Mouse (Mus musculus) liver, adult 2 months (tissue): Measurements from ENCODE around the gene Cks1b. TPM values are rescaled to one million over a fixed set of nuclear protein-coding genes. Genes with fewer than 3 reads are reported as not detected.

ENCODE experiments used
- DNase-seq: peaks from one replicate; pipeline ENCODE4 v3.0.0-alpha.2; 2011; ENCODE audit warnings: low read depth, low spot score; ENCODE audit errors: extremely low read depth
- H3K27ac ChIP-seq: fragments of 200-500 bp; replicated peaks from 2 replicates; pipeline ENCODE4 v1.5.1; 2012; ENCODE audit warnings: low read depth, mild to moderate bottlenecking, control low read depth, inconsistent platforms, low read length; ENCODE audit not compliant: insufficient read depth
- H3K27me3 ChIP-seq: fragments of 200-500 bp; 2 replicates; pipeline ENCODE4 v1.6.1; 2012; ENCODE audit warnings: mild to moderate bottlenecking, moderate library complexity, low read length, inconsistent platforms; ENCODE audit not compliant: control insufficient read depth, insufficient read depth
- H3K36me3 ChIP-seq: fragments of 200-500 bp; 2 replicates; pipeline ENCODE4 v1.6.1; 2012; ENCODE audit warnings: low read length, inconsistent platforms; ENCODE audit not compliant: control insufficient read depth, insufficient read depth
- H3K4me1 ChIP-seq: fragments of 200-500 bp; 2 replicates; pipeline ENCODE4 v1.6.1; 2011; ENCODE audit warnings: low read length; ENCODE audit not compliant: control insufficient read depth, insufficient read depth
- H3K4me3 ChIP-seq: fragments of 200-500 bp; 2 replicates; pipeline ENCODE4 v1.5.1; 2011; ENCODE audit warnings: low read depth, mild to moderate bottlenecking, control low read depth, low read length, moderate library complexity; ENCODE audit not compliant: insufficient read depth
- H3K79me2 ChIP-seq: fragments of 200-500 bp; 2 replicates; pipeline ENCODE4 v1.6.1; 2012; ENCODE audit warnings: inconsistent platforms, mild to moderate bottlenecking, low read length, moderate library complexity; ENCODE audit not compliant: control insufficient read depth, insufficient read depth
- H3K9ac ChIP-seq: fragments of 200-500 bp; 2 replicates; pipeline ENCODE4 v1.6.1; 2012; ENCODE audit warnings: low read depth, mild to moderate bottlenecking, control low read depth, inconsistent platforms, low read length
- CTCF ChIP-seq: fragments of 200-500 bp; IDR thresholded peaks from 2 replicates; pipeline ENCODE4 v1.5.1; 2011; ENCODE audit warnings: low read depth, low read length, control low read depth
- POLR2A ChIP-seq: fragments of 200-500 bp; IDR thresholded peaks from 2 replicates; pipeline ENCODE4 v1.6.1; 2011; ENCODE audit warnings: low read length, control low read depth; ENCODE audit not compliant: insufficient read depth; ENCODE audit errors: extremely low read depth
- WGBS: fragments of 180-500 bp; shearing (Covaris S2); methylation state at CpG from one replicate; pipeline ENCODE4 v1.1.7; 2018; 5-methylcytosine and 5-hydroxymethylcytosine counted together
- polyA plus RNA-seq: library from polyadenylated mRNA; depleted of rRNA; stranded (reverse); fragments of >200 nt; gene quantifications from 2 replicates; pipeline ENCODE4 v1.2.3, GENCODE M21; 2012
- total RNA-seq: library from RNA; depleted of rRNA; stranded (reverse); fragments of >200 nt; gene quantifications from 2 replicates; pipeline ENCODE4 v1.2.3, GENCODE M21; 2014

The Cks1b gene
- total and polyA plus RNA-seq, 2 experiments: 3.0 to 11.0 TPM

- Histone ChIP-seq H3K9ac (peak overlapping the region; percentile 92), H3K27ac (peak overlapping the region; percentile 79), H3K4me1 (peaks cover 4% of the 10 kb centered on the region; the same call in 1 of the 2 replicates), H3K27me3 (no peaks in the 10 kb centered on the region), H3K79me2 (peaks cover 12% of the 10 kb centered on the region; the same call in 1 of the 2 replicates), H3K4me3 (peak overlapping the region; percentile 85), H3K36me3 (peaks cover 2% of the 10 kb centered on the region; the same call in 1 of the 2 replicates)
- no peak for DNase-seq
- TF ChIP-seq POLR2A (no peak), CTCF (no peak)
- 0% methylated on average over 4 of the region's 4 CpGs for WGBS
Observed at GRCm38 (mm10) chr3:89396654-89397005, 21.6 kb downstream of the Cks1b start.

DNA sequence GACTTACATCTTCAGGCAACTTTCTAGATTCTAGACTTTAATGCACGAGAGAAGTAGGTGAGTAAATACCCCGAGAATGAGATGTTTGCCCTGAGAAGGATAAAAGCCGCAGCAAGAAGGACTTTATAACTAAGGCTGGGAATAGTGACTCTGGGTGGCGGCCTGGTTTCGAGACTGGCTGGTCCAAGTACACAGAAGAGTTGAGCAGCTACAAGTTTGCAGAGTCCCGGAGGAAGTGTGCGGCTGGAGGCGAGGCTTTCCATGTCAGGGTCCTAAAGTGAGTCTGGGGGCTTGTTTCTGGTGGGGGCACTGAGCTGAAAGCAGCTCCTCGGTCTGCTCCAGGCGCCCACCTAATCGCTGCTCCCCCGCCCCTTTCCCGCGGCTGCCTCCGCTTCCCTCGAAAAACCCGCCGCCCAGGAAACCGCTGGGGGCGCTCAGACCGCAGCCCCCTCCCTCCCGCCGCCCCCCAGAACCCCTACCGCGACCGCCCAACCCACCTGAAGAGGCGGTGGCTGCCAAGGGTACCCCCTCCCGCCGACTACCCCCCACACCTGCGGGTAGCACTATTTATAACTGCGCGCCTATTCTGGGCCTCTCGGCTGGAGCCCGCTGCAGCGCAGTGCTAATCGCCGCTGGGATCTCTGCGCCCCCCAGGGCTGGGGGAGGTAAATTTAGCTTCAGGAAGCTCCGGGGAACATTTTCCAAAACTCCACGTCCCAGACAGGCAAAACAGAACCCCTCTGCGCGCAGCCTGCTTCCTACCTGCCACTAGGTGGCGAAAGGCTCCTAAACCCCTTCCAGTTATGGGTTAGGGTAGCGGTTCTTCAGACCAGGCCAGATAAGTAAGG, 22.2 kb downstream of the Cks1b start:
- Histone ChIP-seq H3K79me2 (peaks cover 18% of the 10 kb centered on the region), H3K27ac (peak overlapping the region; percentile 98), H3K9ac (peak overlapping the region; percentile 92), H3K4me3 (peak overlapping the region; percentile 85), H3K36me3 (peaks cover 2% of the 10 kb centered on the region; the same call in 1 of the 2 replicates), H3K4me1 (peaks cover 8% of the 10 kb centered on the region), H3K27me3 (no peaks in the 10 kb centered on the region)
- WGBS: under 1% methylated on average over 42 of the region's 44 CpGs
- TF ChIP-seq POLR2A: no peak
- TF ChIP-seq CTCF: peak; percentile 92
- peak; percentile 76 for DNase-seq

DNA sequence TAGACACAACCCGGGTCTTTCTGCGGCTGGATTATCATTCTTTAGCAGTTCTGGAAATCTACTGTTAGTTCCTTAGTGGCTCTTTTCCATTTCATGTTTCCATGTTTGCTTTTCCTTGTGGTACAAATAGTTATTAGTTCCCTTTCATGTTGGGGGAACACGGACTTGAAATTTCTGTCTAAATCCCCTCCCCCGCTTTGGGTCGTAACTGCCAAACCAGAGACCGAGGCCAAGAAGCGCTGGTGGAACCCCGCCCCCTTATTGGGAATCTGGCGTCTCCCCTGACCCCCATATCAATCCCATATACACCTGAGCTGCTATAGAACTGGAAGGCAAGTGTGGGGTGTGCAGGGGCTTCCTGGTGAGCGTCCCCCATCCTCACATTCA, 22.8 kb downstream of the Cks1b start:
- H3K27ac ChIP-seq: peak overlapping the region; percentile 98
- no peaks in the 10 kb centered on the region for H3K27me3 ChIP-seq
- H3K9ac ChIP-seq: peak overlapping the region; percentile 92
- H3K36me3 ChIP-seq: peaks cover 2% of the 10 kb centered on the region; the same call in 1 of the 2 replicates
- peak overlapping the region; percentile 85 for H3K4me3 ChIP-seq
- peaks cover 23% of the 10 kb centered on the region for H3K79me2 ChIP-seq
- TF ChIP-seq POLR2A (no peak), CTCF (no peak)
- 1% methylated on average over 10 of the region's 10 CpGs for WGBS
- peak; percentile 61 for DNase-seq
- H3K4me1 ChIP-seq: peaks cover 13% of the 10 kb centered on the region

DNA sequence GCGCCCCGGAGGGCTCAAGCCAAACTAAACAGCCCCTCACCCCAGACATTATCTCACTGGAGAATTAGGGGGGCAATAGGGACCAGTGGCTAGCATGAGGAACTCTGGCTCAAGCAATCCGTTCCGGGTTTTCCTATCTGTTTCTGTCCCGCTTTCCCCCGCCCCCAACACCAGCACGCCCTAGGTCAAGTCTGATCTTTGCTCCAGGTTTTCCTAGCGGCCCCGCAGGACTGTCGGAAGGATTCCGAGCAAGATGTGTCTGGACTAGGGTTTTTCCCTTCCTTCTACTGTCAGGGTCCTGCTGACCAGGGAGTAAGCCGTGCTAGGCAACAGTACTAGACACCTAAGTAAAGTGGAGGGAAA, 23.3 kb downstream of the Cks1b start:
- Histone ChIP-seq H3K79me2 (peaks cover 28% of the 10 kb centered on the region), H3K27me3 (no peaks in the 10 kb centered on the region), H3K4me3 (peak overlapping the region; percentile 85), H3K27ac (peak overlapping the region; percentile 98), H3K9ac (peak overlapping the region; percentile 92), H3K4me1 (peaks cover 18% of the 10 kb centered on the region), H3K36me3 (peaks cover under 1% of the 10 kb centered on the region; the same call in 1 of the 2 replicates)
- 2% methylated on average over 12 of the region's 12 CpGs for WGBS
- TF ChIP-seq CTCF (no peak), POLR2A (peak; percentile 61; the same call in 1 of the 2 replicates)
- peak; percentile 85 for DNase-seq

GRCm38 (mm10) chr3:89394006-89394893, 23.9 kb downstream of the Cks1b start, which contains the start of gene Zbtb7b:
Zbtb7b (minus strand) TSS chr3:89394776.
- Histone ChIP-seq H3K27ac (peak within 1 kb of the TSS; percentile 98), H3K27me3 (no peaks in the 10 kb centered on the region), H3K36me3 (no peaks in the 10 kb centered on the region), H3K4me1 (peaks cover 24% of the 10 kb centered on the region), H3K79me2 (peaks cover 33% of the 10 kb centered on the region), H3K4me3 (peak within 1 kb of the TSS; percentile 85), H3K9ac (peak within 1 kb of the TSS; percentile 92)
- peak; percentile 86 for DNase-seq
- under 1% methylated on average over 41 of the region's 42 CpGs for WGBS
- peak; percentile 59; the same call in 1 of the 2 replicates for TF ChIP-seq POLR2A
- TF ChIP-seq CTCF: peak; percentile 67
